Mouse (Mus musculus) spleen, adult 2 months (tissue): Measurements from ENCODE around the gene Fam84b.

Experiments
- CTCF ChIP-seq: fragments of 200-500 bp; IDR thresholded peaks from 2 replicates; pipeline ENCODE4 v1.5.1; 2011; ENCODE audit warnings: mild to moderate bottlenecking, inconsistent platforms; ENCODE audit not compliant: insufficient read depth, insufficient read length, insufficient replicate concordance; ENCODE audit errors: extremely low read depth
- POLR2A ChIP-seq: fragments of 200-500 bp; IDR thresholded peaks from 2 replicates; pipeline ENCODE4 v1.6.1; 2011; ENCODE audit warnings: low read depth, low read length, inconsistent platforms

GRCm38 (mm10) chr15:60839539-60840295 lies 13.9 kb downstream of the Fam84b start:
- TF ChIP-seq POLR2A (no peak), CTCF (no peak)
